ENCODE assay signal across 9 mouse cellular contexts in the genomic region with DNA sequence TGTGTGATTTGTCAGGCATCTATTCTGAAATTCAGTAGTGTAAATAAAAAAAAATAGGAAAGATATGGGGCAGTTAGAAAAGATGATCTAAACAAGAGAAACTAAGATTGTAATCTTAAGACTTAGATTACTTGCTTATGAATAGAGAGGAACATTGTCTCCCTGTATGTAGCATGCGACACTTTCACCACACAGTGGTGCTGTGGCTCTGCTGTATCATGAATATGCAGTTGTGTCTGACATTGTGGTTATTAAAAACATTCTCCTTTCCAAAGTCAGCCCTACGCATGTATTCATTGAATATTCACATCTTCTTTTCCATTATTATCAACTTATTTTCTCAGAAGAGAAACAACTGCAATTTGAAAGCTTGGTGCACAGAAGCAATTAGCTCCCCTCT. TPM values are rescaled to one million over a fixed set of nuclear protein-coding genes. Genes with fewer than 3 reads are reported as not detected.
DNase-seq lines count a peak whose midpoint lies in the region; ATAC-seq and TF ChIP-seq lines count a peak whose summit lies in the region.
"Had no signal": no experiment of that assay in that cellular context is flagged by ENCODE, and none has a peak within 500 bp of the region (broad histone marks: within the 10 kb centered on the region; RNA-seq: fewer than 3 reads in every experiment).

No protein-coding gene starts in this region.

- TF ChIP-seq POLR2A in kidney, adult 2 months (IDR thresholded peaks at IDR 0.05; ENCODE audit: low read depth, low read length): no peak

- intact Hi-C loops in left cerebral cortex, postnatal 36 days (cut with DNase I): loop anchor here (2.0 to 5.0 kb wide), 2 partner anchors 181 to 599 kb away; no protein-coding TSS in a partner anchor

- no peaks in the 10 kb centered on the region for H3K4me1 ChIP-seq in kidney, adult 2 months (ENCODE audit: control insufficient read depth, insufficient read depth, low read length)
- H3K4me1 ChIP-seq in kidney, embryonic 15.5 days: no peaks in the 10 kb centered on the region
- no peaks in the 10 kb centered on the region for H3K4me1 ChIP-seq in hindbrain, embryonic 16.5 days (ENCODE audit: control insufficient read depth, insufficient read depth, low read depth, low read length)
- H3K4me1 ChIP-seq: liver, embryonic 13.5 days had no signal

- 48% methylated on average over 2 of the region's 2 CpGs for WGBS in kidney, adult 2 months
- 55% methylated on average over 2 of the region's 2 CpGs for WGBS in kidney, embryonic 15.5 days
- 38% methylated on average over 2 of the region's 2 CpGs for WGBS in hindbrain, embryonic 16.5 days

- no peak overlapping the region for H3K9ac ChIP-seq in kidney, embryonic 15.5 days
- H3K9ac ChIP-seq in hindbrain, embryonic 16.5 days (ENCODE audit: low read depth, low read length): no peak overlapping the region
- H3K9ac ChIP-seq: liver, embryonic 13.5 days had no signal

- no peak; the same call in 1 of the 2 replicates for TF ChIP-seq CTCF in kidney, adult 2 months (conservative IDR thresholded peaks at IDR 0.05; ENCODE audit: insufficient read depth, insufficient read length, low read depth, low read length)

- no peak overlapping the region for H3K27ac ChIP-seq in kidney, adult 2 months (ENCODE audit: insufficient read depth, low read depth, low read length)
- no peak overlapping the region for H3K27ac ChIP-seq in kidney, embryonic 15.5 days
- no peak overlapping the region for H3K27ac ChIP-seq in hindbrain, embryonic 16.5 days (ENCODE audit: low read depth, low read length)
- H3K27ac ChIP-seq: liver, embryonic 13.5 days had no signal

- H3K27me3 ChIP-seq in kidney, adult 2 months (replicated peaks; ENCODE audit: control insufficient read depth, insufficient read depth, low read length): no peaks in the 10 kb centered on the region
- no peaks in the 10 kb centered on the region for H3K27me3 ChIP-seq in kidney, embryonic 15.5 days
- no peaks in the 10 kb centered on the region for H3K27me3 ChIP-seq in hindbrain, embryonic 16.5 days (replicated peaks; ENCODE audit: control insufficient read depth, insufficient read depth, low read length)
- H3K27me3 ChIP-seq: liver, embryonic 13.5 days had no signal

- H3K36me3 ChIP-seq in kidney, adult 2 months (ENCODE audit: control insufficient read depth, insufficient read depth, low read length): no peaks in the 10 kb centered on the region
- no peaks in the 10 kb centered on the region for H3K36me3 ChIP-seq in kidney, embryonic 15.5 days
- no peaks in the 10 kb centered on the region for H3K36me3 ChIP-seq in hindbrain, embryonic 16.5 days (ENCODE audit: control insufficient read depth, insufficient read depth, low read length)
- H3K36me3 ChIP-seq: liver, embryonic 13.5 days had no signal

- DNase-seq in kidney, adult 2 months: peak; percentile 29
- DNase-seq in embryo, embryonic 10.5 days (ENCODE audit: low spot score): peak; percentile 41
- peak; percentile 24 to 26 for DNase-seq in left cerebral cortex, postnatal 36 days (ENCODE audit: low spot score in 2 of 2)
- peak; percentile 55 for DNase-seq in right cerebral cortex, postnatal 14 days
- no peak for DNase-seq in ovary, postnatal 14 days (ENCODE audit: low spot score)
- DNase-seq in ovary, postnatal 10 days (ENCODE audit: low spot score): no peak
- DNase-seq: liver, embryonic 13.5 days had no signal

- H3K9me3 ChIP-seq in kidney, embryonic 15.5 days (replicated peaks): no peaks in the 10 kb centered on the region
- no peaks in the 10 kb centered on the region for H3K9me3 ChIP-seq in hindbrain, embryonic 16.5 days (ENCODE audit: control insufficient read depth, low read length)
- H3K9me3 ChIP-seq: liver, embryonic 13.5 days had no signal

- no peak overlapping the region for H3K4me2 ChIP-seq in kidney, embryonic 15.5 days
- H3K4me2 ChIP-seq in hindbrain, embryonic 16.5 days (ENCODE audit: low read length): no peak overlapping the region
- H3K4me2 ChIP-seq: liver, embryonic 13.5 days had no signal

- no peak for ATAC-seq in kidney, embryonic 15.5 days (replicated peaks; ENCODE audit: low FRiP score)
- ATAC-seq in hindbrain, embryonic 16.5 days: peak; percentile 95

- H3K4me3 ChIP-seq in kidney, adult 2 months (ENCODE audit: insufficient read depth, low read depth, low read length): no peak overlapping the region
- H3K4me3 ChIP-seq in kidney, embryonic 15.5 days (replicated peaks): no peak overlapping the region
- H3K4me3 ChIP-seq in hindbrain, embryonic 16.5 days (ENCODE audit: low read length): no peak overlapping the region
- H3K4me3 ChIP-seq: liver, embryonic 13.5 days had no signal

RNA-seq across cellular contexts. Expression of a gene that starts 40.0 kb away (rescaled TPM):
- polyA plus RNA-seq in kidney, adult 2 months (2012; rRNA removed): 0.05 and 0.12 TPM in 2 replicates
- 0.40 and 0.86 TPM in 2 replicates for polyA plus RNA-seq in kidney, embryonic 15.5 days (2015; fragmentation: Nextera tagmentation; extraction: Ambion mirVana)
- polyA plus RNA-seq in hindbrain, embryonic 16.5 days (2015; fragmentation: Nextera tagmentation; extraction: Ambion mirVana): 0.69 and 0.91 TPM in 2 replicates
- total RNA-seq in left cerebral cortex, postnatal 36 days (2021): under 1 TPM in 1 of 2 experiments, not detected in 1; 0.34 TPM
- polyA plus RNA-seq: liver, embryonic 13.5 days had no signal

RNA-seq across cellular contexts. Expression of a gene that starts 43.3 kb away (rescaled TPM):
- not detected in 2 replicates for polyA plus RNA-seq in kidney, adult 2 months (2012; rRNA removed)
- polyA plus RNA-seq in kidney, embryonic 15.5 days (2015; fragmentation: Nextera tagmentation; extraction: Ambion mirVana): not detected in 2 replicates
- 0.41 TPM in 1 of 2 replicates, not detected in the other for polyA plus RNA-seq in hindbrain, embryonic 16.5 days (2015; fragmentation: Nextera tagmentation; extraction: Ambion mirVana)
- total RNA-seq in left cerebral cortex, postnatal 36 days (2021): not detected
- polyA plus RNA-seq: liver, embryonic 13.5 days had no signal

Comparison
In these comparisons a context has a peak if more than half of its experiments do, and no peak if none do; other contexts are left out.
1. DNase-seq: peak in kidney, adult 2 months (single experiment), embryo, embryonic 10.5 days (single experiment), left cerebral cortex, postnatal 36 days (2 of 2) and right cerebral cortex, postnatal 14 days (single experiment); none in ovary, postnatal 14 days (single experiment) and ovary, postnatal 10 days (single experiment).